Mouse (Mus musculus): ENCODE measurements around the gene Ccdc85b. TPM values are rescaled to one million over a fixed set of nuclear protein-coding genes. Genes with fewer than 3 reads are reported as not detected.

Gene Ccdc85b
- total RNA-seq, 2 experiments from 2014 or later, result 0.80 to 1.7 TPM

GRCm38 (mm10) chr19:5456922-5457745, 560 bp downstream of the Ccdc85b start:
- peak; percentile 79 for ATAC-seq (ENCODE audit: poor library complexity, severe bottlenecking)

GRCm38 (mm10) chr19:5456241-5456921, 1.3 kb downstream of the Ccdc85b start:
- no peak for ATAC-seq (ENCODE audit: poor library complexity, severe bottlenecking)

GRCm38 (mm10) chr19:5455568-5455967, 2.1 kb downstream of the Ccdc85b start:
- no peak for ATAC-seq (ENCODE audit: poor library complexity, severe bottlenecking)

- no peak for ATAC-seq (ENCODE audit: poor library complexity, severe bottlenecking)
Observed at GRCm38 (mm10) chr19:5455037-5455436, 2.7 kb downstream of the Ccdc85b start.

- ATAC-seq (ENCODE audit: poor library complexity, severe bottlenecking), result no peak
Observed at GRCm38 (mm10) chr19:5451766-5452165, 5.9 kb downstream of the Ccdc85b start.

- no peak for ATAC-seq (ENCODE audit: poor library complexity, severe bottlenecking)
Observed at GRCm38 (mm10) chr19:5449673-5450072, 8.0 kb downstream of the Ccdc85b start.

GRCm38 (mm10) chr19:5448354-5449150, 9.1 kb downstream of the Ccdc85b start:
- ATAC-seq (ENCODE audit: poor library complexity, severe bottlenecking), result peak; percentile 77

- peak; percentile 85 for ATAC-seq (ENCODE audit: poor library complexity, severe bottlenecking)
Observed at GRCm38 (mm10) chr19:5447515-5448353, 10.0 kb downstream of the Ccdc85b start, which contains the start of gene Fosl1. Fosl1 (plus strand) TSS chr19:5447547.

GRCm38 (mm10) chr19:5445747-5446146, 11.9 kb downstream of the Ccdc85b start:
- no peak for ATAC-seq (ENCODE audit: poor library complexity, severe bottlenecking)

GRCm38 (mm10) chr19:5444954-5445353, 12.7 kb downstream of the Ccdc85b start:
- no peak for ATAC-seq (ENCODE audit: poor library complexity, severe bottlenecking)

GRCm38 (mm10) chr19:5444371-5444908, 13.3 kb downstream of the Ccdc85b start:
- peak; percentile 38 for ATAC-seq (ENCODE audit: poor library complexity, severe bottlenecking)

GRCm38 (mm10) chr19:5433951-5434350, 23.7 kb downstream of the Ccdc85b start:
- no peak for ATAC-seq (ENCODE audit: poor library complexity, severe bottlenecking)

GRCm38 (mm10) chr19:5432992-5433852, 24.5 kb downstream of the Ccdc85b start:
- peak; percentile 89 for ATAC-seq (ENCODE audit: poor library complexity, severe bottlenecking)

GRCm38 (mm10) chr19:5431911-5432464, 25.7 kb downstream of the Ccdc85b start:
- no peak for ATAC-seq (ENCODE audit: poor library complexity, severe bottlenecking)

GRCm38 (mm10) chr19:5430408-5430807, 27.3 kb downstream of the Ccdc85b start:
- ATAC-seq (ENCODE audit: poor library complexity, severe bottlenecking), result no peak

- no peak for ATAC-seq (ENCODE audit: poor library complexity, severe bottlenecking)
Observed at GRCm38 (mm10) chr19:5429806-5430205, 27.9 kb downstream of the Ccdc85b start.

- no peak for ATAC-seq (ENCODE audit: poor library complexity, severe bottlenecking)
Observed at GRCm38 (mm10) chr19:5429219-5429618, 28.5 kb downstream of the Ccdc85b start.

- ATAC-seq (ENCODE audit: poor library complexity, severe bottlenecking), result no peak
Observed at GRCm38 (mm10) chr19:5428083-5428482, 29.6 kb downstream of the Ccdc85b start.

Measured in megakaryocyte, adult 5-6 weeks (primary cell).